Comparison of ENCODE assay signal across 11 mouse cellular contexts in genomic region chr9:50064505-50065229, GRCm38 (mm10).
DNase-seq lines count a peak whose midpoint lies in the region; ATAC-seq lines count a peak whose summit lies in the region.
"Had no signal": no experiment of that assay in that cellular context is flagged by ENCODE, and none has a peak within 500 bp of the region (broad histone marks: within the 10 kb centered on the region; RNA-seq: fewer than 3 reads in every experiment).

No protein-coding gene starts in this region.

- 0 out of 2 replicates have a peak, but pooled peaks cover 6% of the 10 kb centered on the region for H3K4me1 ChIP-seq in neural tube, embryonic 15.5 days

- DNase-seq in frontal cortex, postnatal 25 days (ENCODE audit: low spot score in 2 of 2) = no peak
- peak; percentile 3 for DNase-seq in cerebellum, adult 9-10 months
- peak; percentile 45 to 63 for DNase-seq in layer of hippocampus, adult 8-10 months (ENCODE audit: low spot score in 2 of 2)
- no peak for DNase-seq in urinary bladder, adult 2 months (ENCODE audit: low spot score)
- DNase-seq in liver = no peak
- no peak for DNase-seq in adrenal gland, postnatal 25 days

- 30% methylated on average over 10 of the region's 10 CpGs for WGBS in neural tube, embryonic 15.5 days

- H3K4me2 ChIP-seq in neural tube, embryonic 15.5 days = no peak overlapping the region
- H3K4me2 ChIP-seq: liver, embryonic 11.5 days had no signal

- H3K9me3 ChIP-seq in neural tube, embryonic 15.5 days (replicated peaks) = no peaks in the 10 kb centered on the region

- no peak overlapping the region for H3K9ac ChIP-seq in neural tube, embryonic 15.5 days (replicated peaks)

- peak; percentile 58; the same call in 1 of the 2 replicates for ATAC-seq in frontal cortex, adult (ENCODE audit: low TSS enrichment)
- ATAC-seq in neural tube, embryonic 15.5 days (ENCODE audit: low FRiP score) = peak; percentile 89
- ATAC-seq: CD4-positive, CD25-positive, alpha-beta regulatory T cell, adult 4 months had no signal

- H3K27ac ChIP-seq in neural tube, embryonic 15.5 days (replicated peaks) = no peak overlapping the region

- no peak overlapping the region for H3K4me3 ChIP-seq in neural tube, embryonic 15.5 days (replicated peaks)
- H3K4me3 ChIP-seq: erythroblast, embryonic 14.5 days had no signal

- no peaks in the 10 kb centered on the region for H3K36me3 ChIP-seq in neural tube, embryonic 15.5 days

- H3K27me3 ChIP-seq in neural tube, embryonic 15.5 days (replicated peaks) = no peaks in the 10 kb centered on the region

Comparison
In these comparisons a context has a peak if more than half of its experiments do, and no peak if none do; other contexts are left out.
1. DNase-seq: peak in cerebellum, adult 9-10 months (single experiment) and layer of hippocampus, adult 8-10 months (2 of 2); none in frontal cortex, postnatal 25 days (0 of 2), urinary bladder, adult 2 months (single experiment), liver (single experiment) and adrenal gland, postnatal 25 days (single experiment).